Mouse (Mus musculus): Measurements from ENCODE around the gene Sim1.

Gene Sim1

DNA sequence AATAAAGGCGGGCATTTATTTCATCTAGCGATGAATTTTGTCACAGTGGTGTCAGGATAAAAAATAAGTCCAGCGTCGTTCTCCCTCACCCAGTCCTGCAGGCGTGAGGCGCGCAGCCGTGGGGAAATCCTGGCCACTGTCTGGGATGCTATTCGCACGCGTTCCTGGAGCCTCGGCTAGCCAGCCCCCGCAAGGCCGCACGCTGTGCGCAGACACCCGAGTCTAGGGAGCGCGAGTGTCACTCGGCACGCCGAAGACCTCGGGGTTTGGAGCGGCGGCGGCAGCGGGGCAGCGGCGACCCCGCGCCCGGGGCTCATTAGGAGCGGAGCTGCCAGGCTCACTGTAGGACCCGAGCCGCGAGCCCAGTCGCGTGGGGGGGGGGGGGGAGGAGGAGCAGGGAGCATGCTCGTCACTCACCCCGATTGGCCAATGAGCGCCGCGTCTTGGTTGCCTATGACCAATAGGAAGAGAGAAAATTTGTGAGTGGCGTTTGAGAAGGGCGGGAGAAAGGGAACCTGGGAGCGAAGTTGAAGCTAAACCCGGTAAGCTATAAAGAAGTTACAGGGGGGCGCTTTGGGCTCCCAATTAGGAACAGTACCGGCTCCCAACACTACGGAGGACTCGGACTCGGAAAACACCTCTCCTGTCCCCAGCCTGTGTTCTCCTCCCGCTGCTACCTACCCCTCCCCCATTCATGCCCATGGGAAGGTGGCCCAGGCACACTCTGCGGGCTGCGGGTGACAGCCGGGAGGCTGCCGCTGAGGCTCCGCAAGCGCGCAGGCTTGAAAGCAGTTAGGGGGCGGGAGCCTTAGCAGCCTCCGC, at the start of gene Sim1:
Sim1 (plus strand) TSS at position 585 of the 822 bp plus-strand sequence.
- no peak for DNase-seq (ENCODE audit: low read depth in 2 of 2, low spot score in 2 of 2)

DNA sequence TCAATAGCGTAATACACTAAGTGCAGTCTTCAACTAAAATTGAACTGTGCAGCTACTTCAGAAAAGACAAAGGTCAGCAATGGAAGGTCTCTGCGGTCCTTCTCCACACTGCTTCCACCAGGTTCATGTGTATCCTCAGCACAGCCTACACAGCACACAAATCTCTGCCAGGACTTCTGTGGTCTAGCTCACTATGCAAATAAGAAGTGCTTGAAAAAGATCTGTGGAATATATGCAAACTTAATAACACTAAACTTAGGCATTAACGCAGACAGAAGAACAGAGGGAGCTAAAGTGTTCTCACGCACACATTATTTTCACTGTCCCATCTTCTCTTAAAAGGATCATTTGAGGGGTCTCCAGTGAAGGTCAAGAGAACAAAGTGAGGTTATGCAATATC, 26.4 kb upstream of the Sim1 start:
- DNase-seq (ENCODE audit: low read depth in 2 of 2, low spot score in 2 of 2): no peak

DNA sequence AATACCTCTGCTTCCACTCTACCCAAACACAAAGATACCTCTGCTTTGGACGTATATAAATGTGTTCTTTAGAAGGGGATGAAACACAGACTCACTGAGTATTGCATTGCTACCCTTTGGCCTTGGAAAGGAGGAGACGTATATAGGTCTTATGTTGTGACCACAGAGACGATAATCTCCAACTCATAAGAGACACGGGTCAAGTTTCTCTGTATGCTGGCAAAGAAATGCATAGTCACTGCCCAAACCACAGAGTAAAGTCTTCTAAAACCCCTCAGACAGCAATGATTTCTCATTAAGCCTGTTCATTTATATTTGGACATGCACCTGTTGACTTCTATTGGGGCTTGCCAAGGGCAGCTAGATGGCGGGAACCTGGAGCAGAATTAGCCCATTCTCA, 17.6 kb upstream of the Sim1 start:
- no peak for DNase-seq (ENCODE audit: low read depth in 2 of 2, low spot score in 2 of 2)

DNA sequence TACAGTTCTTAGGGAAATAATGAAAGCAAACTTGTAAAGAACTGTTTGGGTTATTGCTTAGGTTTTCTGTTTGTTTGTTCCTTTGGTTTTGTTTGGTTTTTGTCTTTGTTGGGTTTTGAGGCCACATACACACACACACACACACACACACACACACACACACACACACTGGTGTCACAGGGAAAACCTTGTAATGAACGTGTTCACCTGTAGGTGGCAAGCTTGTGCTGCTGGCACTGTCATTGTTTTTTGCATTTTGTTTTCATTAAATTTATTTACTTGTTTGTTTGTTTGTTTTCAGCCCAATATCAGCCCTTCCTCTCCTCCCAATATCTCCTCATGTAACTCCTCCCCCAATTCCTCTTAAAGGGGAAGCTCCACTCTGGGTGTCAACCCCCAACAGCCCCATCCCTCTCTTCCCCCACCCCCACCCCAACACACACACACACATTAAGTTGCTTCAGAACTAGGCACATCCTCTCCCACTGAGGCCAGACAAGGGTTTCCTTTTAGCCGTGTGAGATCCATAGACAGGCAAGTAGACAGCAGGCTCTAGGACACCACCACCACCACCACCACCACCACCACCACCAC, 13.0 kb upstream of the Sim1 start:
- no peak for DNase-seq (ENCODE audit: low read depth in 2 of 2, low spot score in 2 of 2)

DNA sequence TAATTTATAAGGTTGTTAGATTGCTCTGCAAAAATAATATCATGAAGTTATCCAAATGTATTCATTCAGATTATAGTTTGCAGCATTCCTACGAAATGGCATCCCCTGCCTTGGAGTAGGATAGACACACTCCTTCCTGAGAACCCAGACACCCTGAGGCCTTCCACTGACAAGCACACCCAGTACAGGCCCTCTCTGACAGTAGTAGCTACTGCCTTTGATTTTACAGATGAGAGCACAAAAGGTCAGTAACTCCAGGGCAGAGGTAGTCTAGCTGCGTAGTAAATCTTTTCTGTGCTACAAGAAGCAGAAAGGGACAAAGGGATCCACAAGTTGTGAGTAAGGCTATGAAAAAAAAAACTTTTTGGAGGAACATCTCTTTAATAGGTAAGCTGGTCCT, 12.2 kb upstream of the Sim1 start:
- no peak for DNase-seq (ENCODE audit: low read depth in 2 of 2, low spot score in 2 of 2)

DNA sequence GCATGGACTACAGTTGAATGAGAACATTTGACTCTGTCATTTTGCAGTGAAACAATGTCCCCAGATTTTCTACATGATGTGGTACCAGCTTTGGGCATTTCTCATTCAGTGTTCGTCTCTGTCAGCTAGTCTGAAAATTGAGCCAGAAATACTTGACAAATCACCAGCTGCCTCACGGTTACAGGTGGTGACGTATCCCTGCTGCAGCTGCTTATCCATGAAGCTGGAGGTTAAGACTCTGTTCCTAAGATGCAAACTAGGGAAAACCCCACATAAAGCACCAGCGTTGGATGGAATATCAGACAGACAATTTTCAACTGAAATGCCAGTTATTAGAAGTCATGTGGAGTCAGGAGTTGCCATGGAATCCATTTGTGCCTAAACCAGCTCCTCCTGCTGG, 8.2 kb upstream of the Sim1 start:
- no peak for DNase-seq (ENCODE audit: low read depth in 2 of 2, low spot score in 2 of 2)

DNA sequence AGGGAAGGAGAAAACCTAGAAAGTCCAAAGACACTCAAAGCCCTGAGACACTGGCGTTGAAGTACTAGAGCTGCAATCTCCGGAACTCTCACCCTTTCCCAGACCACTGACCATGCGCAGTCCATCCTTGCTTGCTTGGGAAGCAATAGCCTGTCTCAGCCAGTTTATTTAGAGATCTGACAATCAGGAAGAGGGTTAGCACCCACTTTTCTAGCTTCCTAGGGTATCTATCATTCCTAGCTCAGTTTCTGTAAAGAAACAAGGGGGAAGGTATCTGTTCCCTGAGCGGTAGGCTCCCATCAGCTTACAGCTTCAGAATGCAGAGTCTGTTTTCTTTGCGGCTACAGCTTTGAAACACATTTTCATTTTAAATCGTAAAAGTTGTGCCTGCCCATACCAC, 3.9 kb upstream of the Sim1 start:
- no peak for DNase-seq (ENCODE audit: low read depth in 2 of 2, low spot score in 2 of 2)

DNA sequence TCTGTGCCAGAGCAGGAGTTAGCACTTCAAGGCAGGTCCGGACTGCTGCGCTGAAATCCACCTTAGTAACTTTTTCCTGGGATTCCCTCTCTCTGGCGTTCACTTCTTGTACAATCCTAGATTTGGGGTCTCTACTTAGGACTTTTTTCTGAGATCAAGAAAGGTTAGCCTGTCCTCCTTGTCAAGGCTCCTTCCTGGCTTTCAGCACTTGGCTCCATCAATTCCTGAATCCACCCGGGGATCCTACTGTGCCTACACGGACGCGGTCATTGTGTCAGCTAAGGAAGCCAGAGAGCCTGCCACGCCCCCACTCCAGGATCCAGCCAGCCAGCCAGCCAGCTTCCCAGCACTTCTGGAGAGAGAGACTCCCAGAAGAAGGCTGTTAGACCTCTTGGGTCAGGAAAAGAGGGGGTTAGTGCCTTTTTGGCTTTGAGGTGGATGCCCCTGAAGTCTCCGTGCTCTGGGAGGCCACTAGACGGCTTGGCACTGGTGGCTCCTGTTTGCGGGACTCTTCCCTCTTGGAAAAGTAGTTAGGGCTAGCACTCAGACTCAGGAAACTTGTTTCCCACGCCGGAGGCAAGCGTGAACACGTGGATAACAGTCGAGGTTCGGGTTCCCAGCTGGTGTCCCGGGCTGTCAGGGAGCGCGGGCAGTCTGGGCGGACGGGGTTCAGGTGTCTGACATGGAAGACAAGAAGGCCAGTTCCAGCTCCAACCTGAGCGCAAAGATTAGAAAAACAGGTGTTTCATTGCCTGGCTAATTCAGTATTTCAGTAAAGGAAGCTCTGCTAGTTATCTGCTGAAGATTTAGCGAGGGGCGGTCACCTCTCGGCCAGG, 2.5 kb upstream of the Sim1 start:
- DNase-seq (ENCODE audit: low read depth in 2 of 2, low spot score in 2 of 2): no peak

DNA sequence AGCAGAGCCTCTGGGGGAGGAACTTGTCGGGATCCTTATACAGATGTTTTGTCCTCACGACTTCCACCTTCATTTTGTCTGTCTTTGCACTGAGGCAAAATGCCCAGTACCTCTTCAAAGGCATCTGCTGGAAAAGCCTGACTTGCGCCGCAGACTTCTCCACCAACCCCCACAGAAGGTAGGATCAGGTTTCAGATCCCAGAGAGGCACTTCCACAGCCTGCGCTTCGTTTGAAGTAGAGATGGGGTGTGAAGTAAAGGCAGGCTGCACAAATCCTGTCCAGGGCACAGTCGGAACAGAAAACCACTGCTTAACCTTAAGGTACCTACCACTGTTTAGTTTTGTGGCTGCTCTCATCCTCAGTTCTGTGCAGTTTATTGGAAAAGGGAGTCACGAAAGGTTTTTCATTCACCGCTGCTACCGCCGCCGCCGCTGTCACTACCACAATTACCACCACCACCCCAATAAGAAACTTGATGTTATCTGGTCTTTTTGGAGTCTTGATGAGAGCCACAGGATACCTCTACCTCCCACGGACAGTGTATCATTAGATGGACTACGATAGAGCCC, 1.7 kb upstream of the Sim1 start:
- no peak for DNase-seq (ENCODE audit: low read depth in 2 of 2, low spot score in 2 of 2)

DNA sequence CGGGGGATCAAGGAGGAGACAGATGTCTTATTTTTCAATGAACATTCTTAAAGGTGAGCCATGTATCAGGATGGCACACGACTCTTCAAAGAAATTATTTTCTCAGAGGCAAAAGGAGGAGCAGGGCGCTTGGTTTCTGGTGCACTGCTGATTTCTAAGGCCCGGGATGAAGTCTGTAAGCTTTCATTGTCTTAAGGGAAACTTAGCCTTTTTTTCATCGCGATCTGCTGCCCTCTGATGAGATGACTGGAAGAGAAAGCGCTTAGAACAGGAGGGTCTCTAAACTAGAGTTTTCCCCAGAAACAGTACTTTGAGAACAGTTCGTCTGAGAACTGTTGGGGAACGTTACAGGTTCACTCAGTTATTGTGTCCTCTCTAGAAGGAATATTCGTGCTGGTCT, 1.0 kb upstream of the Sim1 start:
- DNase-seq (ENCODE audit: low read depth in 2 of 2, low spot score in 2 of 2): no peak

DNA sequence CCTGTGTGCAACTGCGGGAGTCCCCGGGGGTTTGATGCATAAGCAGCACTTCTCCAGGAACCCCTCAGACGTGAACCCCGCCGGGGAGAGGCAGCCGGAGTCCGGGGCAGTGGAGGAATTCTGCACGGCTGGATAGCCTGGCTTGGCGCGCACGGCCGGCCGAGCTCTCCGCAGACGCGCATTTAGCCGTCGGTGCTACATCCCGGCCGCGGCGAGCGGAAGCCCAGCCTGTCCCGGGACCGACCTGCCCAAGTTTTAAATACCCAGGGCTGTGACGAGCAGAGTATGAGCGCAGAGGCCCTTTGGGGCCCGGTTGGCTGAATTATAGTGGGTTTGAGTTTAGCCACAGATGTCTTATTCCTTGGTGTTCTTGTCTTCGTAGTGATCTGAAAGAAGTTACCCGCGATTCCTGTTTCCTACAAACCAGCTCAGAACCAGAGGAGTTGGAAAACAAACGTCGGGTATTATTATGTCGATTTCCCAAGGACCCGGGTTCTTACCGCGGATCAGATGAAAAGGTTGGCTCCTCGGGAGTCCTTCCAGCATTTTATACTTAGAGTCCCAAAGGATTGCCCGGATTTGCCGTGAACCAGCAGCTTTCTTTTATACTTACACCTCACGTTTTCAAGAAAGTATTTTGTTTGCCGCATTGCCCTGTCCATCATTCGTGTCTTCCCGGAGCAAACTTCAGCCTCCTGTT, 687 bp downstream of the Sim1 start:
- DNase-seq (ENCODE audit: low read depth in 2 of 2, low spot score in 2 of 2): no peak

DNA sequence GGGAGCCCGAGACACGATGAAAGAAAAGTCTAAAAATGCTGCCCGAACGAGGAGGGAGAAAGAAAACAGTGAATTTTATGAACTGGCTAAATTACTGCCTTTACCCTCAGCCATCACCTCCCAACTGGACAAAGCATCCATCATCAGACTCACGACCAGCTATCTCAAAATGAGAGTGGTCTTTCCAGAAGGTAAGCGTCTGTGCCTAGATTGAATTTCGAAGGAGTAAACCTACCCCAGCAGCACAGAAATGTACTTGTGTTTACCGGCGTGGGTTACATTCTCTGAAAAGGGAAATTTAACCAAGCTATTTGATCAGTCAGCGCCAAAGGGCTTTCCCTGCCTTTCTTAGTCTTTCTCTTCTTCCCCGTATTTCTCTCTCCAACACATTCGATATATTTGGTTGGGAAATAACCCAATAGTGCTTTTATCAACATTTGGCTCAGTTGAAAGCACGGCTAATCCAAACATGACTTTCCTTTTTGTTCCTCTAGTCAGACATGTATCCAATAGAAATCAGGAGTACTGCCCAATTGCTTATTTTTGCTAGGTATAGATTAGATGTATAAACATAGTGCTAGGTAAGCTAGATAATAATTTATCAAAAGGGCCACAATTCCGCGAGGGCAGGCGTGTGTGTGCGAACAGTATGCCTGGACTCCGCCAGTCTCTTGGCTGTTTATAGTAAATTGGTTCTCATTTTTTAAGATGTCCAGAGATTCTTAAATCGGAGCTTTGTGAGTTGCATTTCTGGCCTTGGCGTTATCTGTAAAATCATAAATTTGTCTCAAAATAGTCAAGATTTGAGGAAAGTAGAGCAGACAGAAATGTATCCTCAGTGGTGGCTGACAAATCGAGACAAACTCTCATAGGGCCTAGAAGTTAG, 1.6 kb downstream of the Sim1 start:
- DNase-seq (ENCODE audit: low read depth in 2 of 2, low spot score in 2 of 2): no peak

DNA sequence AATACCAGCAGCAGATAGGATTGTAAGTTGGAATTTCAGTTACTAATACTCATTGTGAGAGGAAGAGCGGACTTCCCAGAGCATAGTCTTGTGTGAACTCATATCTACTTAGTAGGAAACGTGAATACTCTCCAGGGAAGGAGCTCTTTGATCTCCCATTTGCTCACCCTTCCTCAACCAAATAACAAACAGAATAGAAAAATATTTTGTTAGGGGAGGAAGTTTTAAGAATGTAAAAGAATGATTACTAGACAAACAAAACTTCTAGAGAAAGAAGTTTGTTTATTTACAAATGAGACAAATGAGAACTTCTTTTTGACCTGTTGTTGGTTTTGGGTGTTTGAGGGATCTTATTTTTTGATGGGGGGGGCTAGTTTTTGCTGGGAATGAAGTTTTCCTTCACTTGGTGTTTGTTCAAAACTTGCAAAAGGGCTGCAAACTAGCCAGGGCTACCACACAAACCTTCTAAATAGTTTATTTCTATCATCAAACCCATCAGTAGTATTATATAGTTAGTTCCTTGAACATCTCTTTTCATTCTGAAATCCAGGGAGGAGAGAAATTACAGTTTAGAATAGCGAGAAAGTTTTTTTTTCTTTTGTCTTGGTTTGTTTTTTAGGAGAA, 2.3 kb downstream of the Sim1 start:
- DNase-seq (ENCODE audit: low read depth in 2 of 2, low spot score in 2 of 2): no peak

DNA sequence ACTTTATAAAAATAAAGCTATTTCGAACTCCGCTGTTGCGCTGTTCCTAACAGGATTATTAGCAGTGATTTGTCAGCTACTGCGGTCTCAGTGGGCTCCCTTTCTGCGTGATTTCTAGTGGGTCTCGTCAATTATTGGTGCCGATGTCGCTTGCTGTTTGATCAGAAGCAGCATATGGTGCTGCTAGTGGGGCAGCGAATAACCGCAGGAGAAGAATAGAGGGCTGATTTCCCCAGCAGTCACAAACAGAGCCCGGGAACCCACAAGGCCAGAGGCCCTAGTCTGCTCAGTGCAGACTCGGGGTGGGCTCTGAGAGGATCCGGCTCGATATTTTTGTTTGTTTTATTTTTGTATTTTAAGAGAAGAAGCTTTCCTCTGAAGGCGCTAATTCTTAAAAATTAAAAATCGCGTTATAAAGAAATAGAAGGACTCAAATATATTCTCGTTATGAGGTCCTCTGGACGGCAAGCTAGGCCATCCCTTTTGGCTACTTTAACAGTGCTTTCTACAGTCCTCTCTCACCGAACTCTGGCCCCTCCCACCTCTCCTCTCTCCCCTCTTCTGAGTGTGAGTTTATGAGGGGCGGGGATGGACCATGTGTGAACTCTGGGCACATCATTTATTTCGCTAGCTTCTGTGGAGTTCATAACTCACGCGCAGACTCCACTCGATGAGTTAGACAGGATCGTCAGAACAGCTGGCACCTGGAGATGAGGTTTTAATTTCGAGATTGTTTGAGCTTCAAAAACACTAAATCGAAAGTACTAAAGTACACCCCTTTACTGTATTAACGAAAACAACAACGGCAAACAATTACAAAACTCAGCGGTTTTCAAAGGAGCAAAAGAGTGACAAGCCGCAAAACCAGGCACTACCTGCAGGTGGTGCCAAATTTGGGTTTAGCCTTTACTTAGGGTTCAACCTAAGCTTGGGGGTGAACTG, 3.2 kb downstream of the Sim1 start:
- no peak for DNase-seq (ENCODE audit: low read depth in 2 of 2, low spot score in 2 of 2)

DNA sequence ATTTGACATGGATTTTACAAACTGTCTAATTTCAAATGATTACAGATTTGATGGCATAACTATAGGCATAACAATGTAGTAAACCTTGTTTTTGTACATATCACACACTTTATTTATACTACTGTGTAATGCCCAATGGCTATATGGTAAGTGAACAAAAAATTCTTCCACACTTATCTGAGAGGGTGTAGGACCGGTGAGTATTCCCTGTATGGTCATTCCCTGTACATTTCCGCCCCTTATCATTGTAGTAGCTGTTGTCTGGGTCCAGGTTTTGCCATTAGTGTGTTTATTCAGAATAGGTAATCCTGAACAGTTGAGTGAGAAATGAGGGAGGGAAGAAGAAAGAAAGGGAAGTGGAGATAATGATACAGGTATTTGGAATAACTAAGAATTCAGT, 4.1 kb downstream of the Sim1 start:
- DNase-seq (ENCODE audit: low read depth in 2 of 2, low spot score in 2 of 2): no peak

DNA sequence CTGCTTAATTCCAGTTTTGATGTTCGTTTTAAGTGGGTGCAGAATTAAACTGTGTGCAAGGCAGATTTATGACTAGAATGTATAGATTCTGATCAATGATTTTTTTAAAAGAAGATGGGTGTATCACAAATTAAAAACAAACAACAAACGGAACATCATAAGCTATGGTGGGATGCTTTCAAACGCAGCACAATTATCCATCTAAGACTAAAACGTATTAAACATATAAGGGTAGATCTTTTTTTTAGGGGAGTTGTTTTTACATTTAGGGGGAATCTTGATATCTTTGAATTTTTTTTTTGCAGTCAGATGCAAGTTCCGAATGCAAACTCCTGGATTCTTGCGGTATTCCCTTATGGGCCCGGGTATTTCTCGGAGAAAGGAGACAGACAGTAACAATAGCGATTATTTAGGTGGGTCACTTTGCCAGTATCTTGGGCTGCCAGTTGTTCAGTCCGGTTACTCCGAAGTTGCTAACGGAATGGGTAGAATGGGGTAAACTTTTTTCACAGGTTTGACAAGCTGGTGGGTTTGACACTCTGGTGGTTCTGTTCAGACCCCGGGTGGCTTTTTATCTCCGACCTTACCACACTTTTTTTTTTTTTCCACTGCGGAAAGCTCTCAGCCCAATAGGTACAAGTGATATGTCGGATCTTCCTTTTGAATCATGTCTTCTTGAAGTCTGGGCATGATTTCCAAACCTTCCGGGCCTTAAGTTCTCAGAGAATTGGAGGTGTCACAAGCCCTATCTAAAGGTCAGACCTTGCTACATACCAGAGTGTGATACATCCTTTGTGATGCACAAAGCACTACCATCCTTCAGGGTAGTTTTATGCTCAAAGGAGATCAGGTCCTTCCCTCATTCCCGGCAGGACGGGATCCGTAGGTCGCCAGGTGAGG, 5.5 kb downstream of the Sim1 start:
- no peak for DNase-seq (ENCODE audit: low read depth in 2 of 2, low spot score in 2 of 2)

DNA sequence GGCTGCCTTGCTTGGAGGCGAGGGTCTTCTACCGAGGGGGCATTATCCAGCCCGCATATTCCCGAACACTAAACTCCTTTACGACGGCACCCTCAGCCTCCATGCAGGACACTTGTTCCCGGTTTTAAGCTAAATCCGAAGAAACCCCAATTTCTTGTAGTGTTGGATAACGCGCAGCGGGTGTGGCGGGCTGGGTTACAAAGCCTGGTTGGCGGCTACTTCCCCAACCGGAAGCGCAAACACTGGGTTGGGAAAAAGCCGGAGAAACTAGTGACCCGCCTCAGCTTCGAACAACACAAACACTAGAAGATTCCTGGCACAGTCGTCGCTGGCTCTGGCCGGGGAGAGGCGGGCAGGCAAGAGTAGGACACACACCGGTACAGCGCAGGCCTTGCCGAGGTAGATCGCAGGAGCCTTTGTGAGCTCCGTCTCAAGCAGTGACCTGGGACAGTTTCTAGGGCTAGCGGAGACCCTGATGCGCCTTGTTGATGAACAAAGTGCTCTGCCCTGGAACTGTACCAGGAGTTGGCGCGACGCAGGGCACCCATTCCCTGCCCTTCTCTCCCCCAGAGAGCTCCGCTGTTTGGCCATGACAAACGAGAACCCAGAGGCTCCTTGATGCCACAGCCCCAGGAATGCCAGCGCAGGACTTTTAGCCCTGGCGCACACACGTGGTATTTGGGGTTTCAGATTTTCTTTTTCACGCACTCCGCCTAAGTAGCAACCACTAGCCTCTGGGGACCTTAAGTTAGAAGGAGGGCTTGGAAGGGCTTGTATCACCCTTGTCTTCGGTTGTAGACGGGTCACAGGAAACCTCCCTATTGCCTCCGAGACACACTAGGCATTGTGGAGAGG, 6.4 kb downstream of the Sim1 start:
- no peak for DNase-seq (ENCODE audit: low read depth in 2 of 2, low spot score in 2 of 2)
